Mouse (Mus musculus): ENCODE measurements around the gene Lbp.

GRCm38 (mm10) chr2:158334356-158334755 lies 28.1 kb downstream of the Lbp start:
- TF ChIP-seq CTCF (IDR thresholded peaks at IDR 0.05; ENCODE audit: low read depth, low read length): no peak
- no peak for TF ChIP-seq TAL1 (conservative IDR thresholded peaks at IDR 0.05; ENCODE audit: low read depth, low read length)
- TF ChIP-seq GATA1 (IDR thresholded peaks at IDR 0.05; ENCODE audit: borderline replicate concordance, low read length): no peak
